Mouse (Mus musculus) limb, embryonic 13.5 days (tissue): ENCODE data around the gene Lrsam1. TPM values are rescaled to one million over a fixed set of nuclear protein-coding genes. Genes with fewer than 3 reads are reported as not detected.

Experiments
- ATAC-seq: fragments of 200-750 bp; cut with Nextera tagmentation; 2 replicates; pipeline ENCODE4 v1.8.0; 2017; ENCODE audit warnings: low read depth, moderate number of reproducible peaks, moderate TSS enrichment; ENCODE audit not compliant: low FRiP score
- H3K27ac ChIP-seq: fragments of 300-500 bp; sonication (generic); 2 replicates; pipeline ENCODE4 v1.5.1; 2015; ENCODE audit warnings: inconsistent platforms, mild to moderate bottlenecking, moderate library complexity
- H3K27me3 ChIP-seq: fragments of 300-500 bp; sonication (generic); 2 replicates; pipeline ENCODE4 v1.6.1; 2015; ENCODE audit warnings: mild to moderate bottlenecking, inconsistent platforms
- H3K36me3 ChIP-seq: fragments of 300-500 bp; sonication (generic); 2 replicates; pipeline ENCODE4 v1.6.1; 2015; ENCODE audit warnings: inconsistent platforms, mild to moderate bottlenecking, moderate library complexity
- H3K4me1 ChIP-seq: fragments of 300-500 bp; sonication (generic); 2 replicates; pipeline ENCODE4 v1.6.1; 2015; ENCODE audit warnings: inconsistent platforms
- H3K4me2 ChIP-seq: fragments of 300-500 bp; sonication (generic); replicated peaks from 2 replicates; pipeline ENCODE4 v1.6.1; 2015; ENCODE audit warnings: inconsistent platforms, mild to moderate bottlenecking, moderate library complexity
- H3K4me3 ChIP-seq: fragments of 300-500 bp; sonication (generic); 2 replicates; pipeline ENCODE4 v1.5.1; 2015; ENCODE audit warnings: moderate library complexity, mild to moderate bottlenecking, inconsistent platforms
- H3K9ac ChIP-seq: fragments of 300-500 bp; sonication (generic); 2 replicates; pipeline ENCODE4 v1.6.1; 2015; ENCODE audit warnings: mild to moderate bottlenecking, inconsistent platforms
- H3K9me3 ChIP-seq: fragments of 300-500 bp; sonication (generic); 2 replicates; pipeline ENCODE4 v1.6.1; 2016; ENCODE audit warnings: inconsistent platforms
- WGBS: fragments of 180-500 bp; shearing (Covaris S2); methylation state at CpG from one replicate; pipeline ENCODE4 v1.1.7; 2015; 5-methylcytosine and 5-hydroxymethylcytosine counted together
- polyA plus RNA-seq: library from polyadenylated mRNA; unstranded; fragments of >200 nt; fragmentation: Nextera tagmentation; extraction: Ambion mirVana; gene quantifications from 2 replicates; pipeline ENCODE4 v1.2.1, GENCODE M21; 2015

Lrsam1 gene
- polyA plus RNA-seq, 1 experiment from 2014 or later = 13.9 TPM

DNA sequence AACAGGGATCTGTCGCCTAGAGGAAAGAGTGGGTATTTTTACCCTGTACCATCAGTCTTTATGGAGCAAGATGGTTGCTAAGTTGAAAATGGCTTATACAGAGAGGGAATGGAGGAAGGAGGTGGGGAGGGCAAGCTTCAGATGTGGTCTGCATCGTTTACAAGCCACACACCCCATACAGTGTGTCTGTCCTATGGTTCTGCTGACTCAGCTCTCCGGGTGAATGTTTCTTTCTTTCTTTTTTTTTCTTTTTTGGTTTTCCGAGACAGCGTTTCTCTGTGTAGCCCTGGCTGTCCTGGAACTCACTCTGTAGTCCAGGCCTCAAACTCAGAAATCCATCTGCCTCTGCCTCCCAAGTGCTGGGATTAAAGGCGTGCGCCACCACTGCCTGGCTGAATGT lies 40.2 kb downstream of the Lrsam1 start:
- no peak overlapping the region for H3K4me2 ChIP-seq
- H3K4me1 ChIP-seq = peaks cover 16% of the 10 kb centered on the region
- H3K27ac ChIP-seq = no peak overlapping the region
- ATAC-seq = no peak
- no peaks in the 10 kb centered on the region for H3K9me3 ChIP-seq
- peaks cover 84% of the 10 kb centered on the region for H3K36me3 ChIP-seq
- 85% methylated on average over 7 of the region's 7 CpGs for WGBS
- H3K4me3 ChIP-seq = no peak overlapping the region
- peak overlapping the region; percentile 25; the same call in 1 of the 2 replicates for H3K9ac ChIP-seq
- H3K27me3 ChIP-seq = no peaks in the 10 kb centered on the region

DNA sequence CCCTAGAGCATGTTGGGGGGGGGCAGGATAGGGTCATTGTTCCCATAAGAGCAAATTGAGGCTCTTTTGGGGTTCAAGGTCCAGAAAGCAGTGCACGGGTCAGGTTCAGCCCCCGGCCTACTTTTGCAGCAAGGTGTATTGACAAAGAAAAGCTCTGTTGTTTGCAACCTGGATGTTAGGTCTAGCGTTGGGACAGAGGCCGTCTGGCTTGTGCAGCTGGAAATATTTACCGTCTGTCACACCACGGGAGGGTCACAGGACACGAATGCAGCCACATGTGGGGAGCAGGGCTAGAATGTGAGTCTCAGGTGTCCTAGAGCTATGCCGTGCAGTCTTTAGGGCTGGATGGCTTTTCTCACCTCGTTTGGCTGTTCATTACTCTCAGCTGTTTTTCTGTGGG lies 43.0 kb downstream of the Lrsam1 start:
- Histone ChIP-seq H3K4me1 (peaks cover 33% of the 10 kb centered on the region), H3K27ac (peak overlapping the region; percentile 45; the same call in 1 of the 2 replicates), H3K9ac (peak overlapping the region; percentile 1; the same call in 1 of the 2 replicates), H3K9me3 (no peaks in the 10 kb centered on the region), H3K27me3 (no peaks in the 10 kb centered on the region), H3K36me3 (peaks cover 69% of the 10 kb centered on the region), H3K4me2 (no peak overlapping the region), H3K4me3 (no peak overlapping the region)
- no peak for ATAC-seq
- 18% methylated on average over 9 of the region's 9 CpGs for WGBS

DNA sequence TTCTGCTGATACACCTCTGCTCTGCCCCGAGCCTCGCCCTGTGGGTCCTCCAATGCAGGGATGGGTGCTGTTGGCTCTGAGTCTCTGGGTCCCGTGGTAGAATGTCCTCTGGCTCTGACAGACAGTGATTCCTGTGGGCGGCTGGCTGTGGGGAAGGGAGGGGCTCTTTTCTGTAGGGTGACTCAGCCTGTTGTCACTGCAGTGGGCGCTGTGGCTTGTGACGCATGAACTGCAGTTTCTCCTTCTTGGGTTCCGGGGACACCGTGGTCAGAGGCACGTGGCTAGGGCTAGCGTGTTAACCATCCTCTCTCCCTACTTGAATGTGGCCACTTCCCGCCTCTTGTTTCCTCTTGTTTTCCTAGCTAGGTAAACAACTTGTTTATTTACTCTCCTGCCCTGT lies 43.9 kb downstream of the Lrsam1 start:
- H3K9ac ChIP-seq = peak overlapping the region; percentile 20; the same call in 1 of the 2 replicates
- ATAC-seq = no peak
- peaks cover 65% of the 10 kb centered on the region for H3K36me3 ChIP-seq
- H3K27me3 ChIP-seq = no peaks in the 10 kb centered on the region
- H3K27ac ChIP-seq = 0 out of 2 replicates have a peak overlapping the region, but pooled peaks have one; percentile 2
- H3K4me1 ChIP-seq = peaks cover 33% of the 10 kb centered on the region
- no peak overlapping the region for H3K4me2 ChIP-seq
- no peak overlapping the region for H3K4me3 ChIP-seq
- 78% methylated on average over 11 of the region's 11 CpGs for WGBS
- no peaks in the 10 kb centered on the region for H3K9me3 ChIP-seq

DNA sequence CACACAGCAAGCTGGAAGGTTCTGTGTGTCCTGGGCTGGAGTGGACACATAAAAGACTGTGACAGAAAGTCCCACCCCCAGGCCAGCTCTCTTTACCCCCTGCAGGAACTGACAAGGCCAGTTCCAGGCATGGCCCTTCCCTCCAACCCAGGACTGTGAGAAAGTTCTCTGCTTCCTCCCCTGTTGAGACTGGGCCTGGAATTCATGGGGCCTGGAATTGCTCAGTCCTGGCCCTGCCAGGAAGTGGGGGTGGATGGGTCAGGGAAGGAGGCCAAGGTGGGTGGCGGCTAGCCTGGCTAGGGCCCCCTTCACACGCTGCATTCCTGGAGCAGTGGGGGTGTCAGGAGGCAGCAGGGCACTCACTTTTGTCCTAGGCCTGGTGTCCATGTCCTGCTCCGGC lies 46.5 kb downstream of the Lrsam1 start:
- Histone ChIP-seq H3K36me3 (peaks cover 64% of the 10 kb centered on the region), H3K9ac (peak overlapping the region; percentile 54), H3K4me3 (no peak overlapping the region), H3K4me1 (peaks cover 33% of the 10 kb centered on the region), H3K4me2 (no peak overlapping the region), H3K9me3 (no peaks in the 10 kb centered on the region), H3K27me3 (no peaks in the 10 kb centered on the region), H3K27ac (peak overlapping the region; percentile 79)
- no peak; the same call in 1 of the 2 replicates for ATAC-seq
- WGBS = 44% methylated on average over 3 of the region's 3 CpGs

DNA sequence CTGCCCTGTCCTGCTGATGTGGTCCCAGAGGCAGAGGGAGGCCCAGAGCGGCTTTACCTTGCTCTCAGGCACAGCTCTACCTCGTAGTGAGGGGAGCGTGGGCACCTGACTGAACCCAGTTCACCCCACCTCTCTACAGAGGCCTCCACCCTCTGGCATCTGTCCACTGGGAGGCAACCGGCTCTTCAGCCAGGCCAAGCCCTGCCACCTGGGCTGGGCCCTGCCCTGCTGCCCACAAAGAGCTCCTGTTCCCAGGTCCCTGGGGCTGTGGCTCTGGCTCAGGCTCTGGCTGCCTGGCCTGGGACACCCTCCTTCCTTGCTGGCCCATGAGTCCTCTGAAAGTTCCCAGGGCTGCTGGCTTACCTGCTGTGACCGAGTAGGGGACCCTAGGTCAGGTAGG lies 47.1 kb downstream of the Lrsam1 start:
- Histone ChIP-seq H3K4me2 (no peak overlapping the region), H3K9ac (peak overlapping the region; percentile 54), H3K27me3 (no peaks in the 10 kb centered on the region), H3K27ac (peak overlapping the region; percentile 79), H3K9me3 (no peaks in the 10 kb centered on the region), H3K4me3 (no peak overlapping the region), H3K4me1 (peaks cover 33% of the 10 kb centered on the region), H3K36me3 (peaks cover 63% of the 10 kb centered on the region)
- peak; percentile 10; the same call in 1 of the 2 replicates for ATAC-seq
- 60% methylated on average over 5 of the region's 5 CpGs for WGBS

DNA sequence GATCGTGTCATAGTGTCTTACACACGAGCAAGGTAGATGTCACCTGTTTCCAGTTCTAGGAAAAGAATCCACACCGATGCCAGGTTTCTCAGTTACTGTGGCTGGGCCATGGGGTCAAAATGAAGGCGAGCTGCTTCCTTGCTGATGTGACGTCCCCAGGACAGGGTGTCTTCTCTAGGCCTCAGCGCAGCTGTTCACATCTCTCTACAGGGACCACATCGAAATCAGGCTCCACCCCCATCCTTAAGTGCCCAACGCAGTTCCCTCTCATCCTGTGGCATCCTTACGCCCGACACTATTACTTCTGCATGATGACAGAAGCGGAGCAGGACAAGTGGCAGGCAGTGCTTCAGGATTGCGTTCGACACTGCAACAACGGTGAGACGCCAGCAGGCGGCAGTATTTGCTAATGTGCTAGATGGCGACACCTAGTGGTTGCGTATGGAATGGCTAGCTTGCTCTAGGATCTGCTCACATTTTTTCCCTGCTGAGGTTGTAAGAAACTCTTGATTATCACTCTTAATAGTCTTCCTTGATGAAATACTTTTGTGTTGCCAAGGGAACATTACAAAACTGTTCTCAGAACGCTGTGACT lies 49.1 kb downstream of the Lrsam1 start:
- Histone ChIP-seq H3K4me3 (no peak overlapping the region), H3K9me3 (no peaks in the 10 kb centered on the region), H3K36me3 (peaks cover 58% of the 10 kb centered on the region), H3K4me1 (peaks cover 37% of the 10 kb centered on the region), H3K27me3 (no peaks in the 10 kb centered on the region), H3K4me2 (no peak overlapping the region), H3K9ac (no peak overlapping the region), H3K27ac (no peak overlapping the region)
- WGBS = 32% methylated on average over 19 of the region's 19 CpGs
- 0 out of 2 replicates have a peak, but pooled peaks have one; percentile 21 for ATAC-seq

DNA sequence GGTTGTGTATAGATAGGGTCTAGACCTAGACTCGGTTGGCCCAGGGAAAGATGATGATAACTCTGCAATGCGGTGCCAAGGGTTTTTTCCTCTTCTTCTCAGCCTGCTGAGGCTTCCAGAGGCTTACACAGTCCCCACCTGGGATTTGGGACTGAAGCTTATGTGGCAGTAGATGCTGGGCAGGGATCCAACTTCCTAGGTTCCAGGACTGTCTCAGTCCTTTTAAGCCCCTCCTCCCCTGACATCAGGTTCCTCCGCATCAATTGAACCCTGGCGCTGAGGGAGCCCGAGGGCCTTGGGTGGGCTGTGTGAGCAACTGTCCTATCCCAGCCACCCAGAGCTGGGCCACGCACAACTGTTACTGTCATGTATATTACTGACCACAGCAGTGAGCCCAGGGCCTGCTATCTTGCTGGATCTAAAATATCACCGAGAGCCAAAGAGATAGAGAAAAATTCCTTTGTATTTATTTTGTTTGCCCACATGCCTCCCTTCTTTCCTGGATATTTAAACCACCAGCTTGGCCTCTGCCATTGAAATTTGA lies 49.7 kb downstream of the Lrsam1 start:
- no peak overlapping the region for H3K4me3 ChIP-seq
- H3K4me1 ChIP-seq = peaks cover 43% of the 10 kb centered on the region
- no peak overlapping the region for H3K4me2 ChIP-seq
- no peak overlapping the region for H3K27ac ChIP-seq
- WGBS = 87% methylated on average over 7 of the region's 7 CpGs
- ATAC-seq = no peak
- H3K9ac ChIP-seq = no peak overlapping the region
- H3K36me3 ChIP-seq = peaks cover 54% of the 10 kb centered on the region
- no peaks in the 10 kb centered on the region for H3K9me3 ChIP-seq
- no peaks in the 10 kb centered on the region for H3K27me3 ChIP-seq

DNA sequence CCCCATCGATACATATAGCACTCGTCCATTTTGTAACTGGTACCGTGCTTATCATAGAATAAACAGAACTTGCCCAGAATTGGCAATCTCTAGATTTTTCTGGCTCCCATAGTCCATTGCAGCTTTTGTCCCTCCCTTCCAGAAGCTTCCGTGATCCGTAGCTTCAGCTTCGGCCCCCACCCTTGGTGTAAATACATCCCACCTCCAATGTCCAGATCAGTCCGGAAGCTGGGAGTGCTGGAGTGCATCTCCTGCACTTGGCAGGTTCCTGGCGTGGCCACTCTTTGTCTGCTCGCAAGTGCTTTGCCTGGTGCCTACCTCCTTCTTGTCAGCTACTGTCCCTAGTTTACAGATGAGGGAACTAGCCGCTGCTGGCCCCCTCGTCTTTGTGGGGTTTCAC lies 52.6 kb downstream of the Lrsam1 start:
- Histone ChIP-seq H3K4me3 (no peak overlapping the region), H3K9me3 (no peaks in the 10 kb centered on the region), H3K36me3 (peaks cover 44% of the 10 kb centered on the region), H3K9ac (0 out of 2 replicates have a peak overlapping the region, but pooled peaks have one; percentile 26), H3K27me3 (no peaks in the 10 kb centered on the region), H3K27ac (peak overlapping the region; percentile 56), H3K4me1 (peaks cover 42% of the 10 kb centered on the region), H3K4me2 (no peak overlapping the region)
- whole genome bisulfite sequencing = 70% methylated on average over 11 of the region's 11 CpGs
- ATAC-seq = no peak

DNA sequence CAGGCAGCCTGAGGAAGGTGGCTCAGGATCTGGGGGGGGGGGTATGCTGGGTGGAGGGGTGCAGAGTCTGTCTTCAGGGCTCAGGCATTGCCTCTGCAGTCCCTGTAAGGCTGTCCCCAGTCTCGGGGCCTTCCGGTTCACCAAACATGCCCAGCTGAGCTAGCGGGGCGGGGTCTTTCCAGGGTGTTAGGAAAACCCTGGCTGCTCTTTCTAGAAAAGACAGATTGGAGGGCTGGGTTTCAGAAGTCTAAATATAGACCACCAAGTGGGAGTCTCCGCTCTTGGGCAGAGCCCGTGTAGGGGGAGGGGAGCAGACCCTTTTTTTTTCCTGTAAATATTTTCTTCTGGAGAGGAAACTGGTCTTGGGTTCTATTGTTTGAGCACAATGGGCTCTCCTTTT lies 53.1 kb downstream of the Lrsam1 start:
- H3K9ac ChIP-seq = 0 out of 2 replicates have a peak overlapping the region, but pooled peaks have one; percentile 26
- ATAC-seq = 0 out of 2 replicates have a peak, but pooled peaks have one; percentile 26
- peaks cover 44% of the 10 kb centered on the region for H3K36me3 ChIP-seq
- H3K4me1 ChIP-seq = peaks cover 46% of the 10 kb centered on the region
- peak overlapping the region; percentile 56 for H3K27ac ChIP-seq
- H3K4me2 ChIP-seq = 0 out of 2 replicates have a peak overlapping the region, but pooled peaks have one; percentile 7
- H3K9me3 ChIP-seq = no peaks in the 10 kb centered on the region
- H3K27me3 ChIP-seq = no peaks in the 10 kb centered on the region
- H3K4me3 ChIP-seq = no peak overlapping the region
- WGBS = 23% methylated on average over 6 of the region's 6 CpGs

DNA sequence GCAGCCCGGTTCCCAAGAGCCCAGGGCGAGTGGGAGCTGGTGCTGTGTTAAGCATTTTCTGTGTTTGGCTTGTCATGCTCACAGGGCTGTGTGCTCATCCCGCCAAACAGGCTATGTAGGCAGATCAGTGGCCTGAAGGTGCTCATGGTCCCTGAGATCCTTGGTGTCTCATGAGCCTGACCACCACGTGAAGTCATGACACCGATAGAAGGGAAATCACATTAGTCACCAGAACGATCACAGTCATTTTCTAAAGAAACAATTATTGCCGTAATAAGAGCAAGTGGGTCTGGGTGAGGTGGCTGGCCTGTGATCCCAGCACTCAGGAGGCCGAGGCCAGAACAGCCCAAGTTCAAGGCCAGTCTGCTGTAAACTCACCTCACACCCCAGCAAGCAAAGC lies 54.0 kb downstream of the Lrsam1 start:
- WGBS = 60% methylated on average over 8 of the region's 8 CpGs
- no peak overlapping the region for H3K9ac ChIP-seq

DNA sequence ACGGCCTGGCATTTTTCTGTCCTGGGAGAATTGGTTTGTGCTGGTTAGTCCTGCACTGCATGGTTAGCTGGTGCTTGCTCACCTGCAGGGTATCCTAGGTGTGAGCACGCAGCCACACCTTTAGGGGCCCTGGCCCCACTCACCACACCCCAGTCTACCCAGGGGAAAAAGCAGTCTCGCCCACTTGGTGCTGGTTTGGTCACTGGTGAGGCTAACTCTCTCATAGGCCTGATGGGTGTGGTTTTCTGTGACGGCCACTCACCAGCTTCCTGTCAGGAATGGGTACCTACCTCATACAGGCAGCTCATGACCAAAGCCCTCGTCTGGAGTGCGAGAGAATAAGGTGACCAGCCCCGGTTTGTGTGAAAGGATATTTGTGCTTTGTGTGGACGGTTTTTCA lies 56.1 kb downstream of the Lrsam1 start:
- Histone ChIP-seq H3K4me1 (peaks cover 63% of the 10 kb centered on the region), H3K9ac (no peak overlapping the region), H3K4me2 (no peak overlapping the region), H3K4me3 (no peak overlapping the region), H3K36me3 (peaks cover 19% of the 10 kb centered on the region), H3K9me3 (no peaks in the 10 kb centered on the region), H3K27ac (no peak overlapping the region), H3K27me3 (no peaks in the 10 kb centered on the region)
- 82% methylated on average over 8 of the region's 8 CpGs for WGBS
- no peak for ATAC-seq

More for the DNA sequence above, 54.0 kb downstream of the Lrsam1 start:
- Histone ChIP-seq H3K4me2 (no peak overlapping the region), H3K9me3 (no peaks in the 10 kb centered on the region), H3K27me3 (no peaks in the 10 kb centered on the region), H3K4me3 (no peak overlapping the region), H3K27ac (0 out of 2 replicates have a peak overlapping the region, but pooled peaks have one; percentile 56), H3K4me1 (peaks cover 46% of the 10 kb centered on the region), H3K36me3 (peaks cover 39% of the 10 kb centered on the region)
- ATAC-seq = no peak

DNA sequence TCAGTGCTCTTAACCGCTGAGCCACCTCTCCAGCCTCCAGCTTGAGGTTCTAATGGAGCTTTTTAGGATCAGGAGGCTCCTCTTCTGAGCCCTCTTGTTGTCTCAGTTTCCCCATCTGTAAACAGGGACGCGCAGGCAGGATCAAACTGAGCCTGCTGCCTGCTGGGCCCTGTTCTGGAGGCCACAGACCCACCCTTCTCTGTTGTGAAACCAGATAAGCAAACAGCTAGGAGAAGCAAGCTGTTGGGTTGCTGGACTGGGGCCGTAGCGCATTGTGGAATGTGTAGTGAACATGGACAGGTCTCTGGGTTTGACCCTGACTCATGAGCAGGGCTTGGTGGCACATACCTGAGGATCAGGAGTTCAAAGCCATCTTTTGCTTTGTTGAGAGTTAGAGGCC lies 56.8 kb downstream of the Lrsam1 start:
- no peak overlapping the region for H3K9ac ChIP-seq
- H3K4me3 ChIP-seq = no peak overlapping the region
- peaks cover 69% of the 10 kb centered on the region for H3K4me1 ChIP-seq
- ATAC-seq = no peak
- H3K27me3 ChIP-seq = no peaks in the 10 kb centered on the region
- 85% methylated on average over 5 of the region's 5 CpGs for WGBS
- H3K9me3 ChIP-seq = no peaks in the 10 kb centered on the region
- peaks cover 12% of the 10 kb centered on the region for H3K36me3 ChIP-seq
- H3K4me2 ChIP-seq = no peak overlapping the region
- no peak overlapping the region for H3K27ac ChIP-seq
